Mouse (Mus musculus) brown adipose tissue, adult 24 weeks (tissue): ENCODE results near the gene Selenos. TPM values are rescaled to one million over a fixed set of nuclear protein-coding genes. Genes with fewer than 3 reads are reported as not detected.
"Not testable (repeated sequence)": the region's sequence is repeated elsewhere in the genome, so short reads cannot be mapped to it uniquely, and the experiment has no call there.

ENCODE experiments used
- H3K27ac ChIP-seq: fragments of 200-500 bp; replicated peaks from 2 replicates; pipeline ENCODE4 v1.5.1; 2012; ENCODE audit warnings: low read depth, mild to moderate bottlenecking, low read length
- H3K4me1 ChIP-seq: fragments of 200-500 bp; 2 replicates; pipeline ENCODE4 v1.6.1; 2012; ENCODE audit warnings: low read length, mixed read lengths; ENCODE audit not compliant: control insufficient read depth, insufficient read depth, insufficient read length
- H3K4me3 ChIP-seq: fragments of 200-500 bp; 2 replicates; pipeline ENCODE4 v1.5.1; 2012; ENCODE audit warnings: low read depth, mild to moderate bottlenecking, low read length, moderate library complexity; ENCODE audit not compliant: insufficient read depth
- polyA plus RNA-seq: library from polyadenylated mRNA; stranded (reverse); fragments of >200 nt; gene quantifications from 2 replicates; pipeline ENCODE4 v1.2.4, GENCODE M21; 2012; ENCODE audit not compliant: missing spikeins, insufficient read depth, insufficient read length

Gene Selenos
- 45.9 and 48.0 TPM in 2 replicates for polyA plus RNA-seq

DNA sequence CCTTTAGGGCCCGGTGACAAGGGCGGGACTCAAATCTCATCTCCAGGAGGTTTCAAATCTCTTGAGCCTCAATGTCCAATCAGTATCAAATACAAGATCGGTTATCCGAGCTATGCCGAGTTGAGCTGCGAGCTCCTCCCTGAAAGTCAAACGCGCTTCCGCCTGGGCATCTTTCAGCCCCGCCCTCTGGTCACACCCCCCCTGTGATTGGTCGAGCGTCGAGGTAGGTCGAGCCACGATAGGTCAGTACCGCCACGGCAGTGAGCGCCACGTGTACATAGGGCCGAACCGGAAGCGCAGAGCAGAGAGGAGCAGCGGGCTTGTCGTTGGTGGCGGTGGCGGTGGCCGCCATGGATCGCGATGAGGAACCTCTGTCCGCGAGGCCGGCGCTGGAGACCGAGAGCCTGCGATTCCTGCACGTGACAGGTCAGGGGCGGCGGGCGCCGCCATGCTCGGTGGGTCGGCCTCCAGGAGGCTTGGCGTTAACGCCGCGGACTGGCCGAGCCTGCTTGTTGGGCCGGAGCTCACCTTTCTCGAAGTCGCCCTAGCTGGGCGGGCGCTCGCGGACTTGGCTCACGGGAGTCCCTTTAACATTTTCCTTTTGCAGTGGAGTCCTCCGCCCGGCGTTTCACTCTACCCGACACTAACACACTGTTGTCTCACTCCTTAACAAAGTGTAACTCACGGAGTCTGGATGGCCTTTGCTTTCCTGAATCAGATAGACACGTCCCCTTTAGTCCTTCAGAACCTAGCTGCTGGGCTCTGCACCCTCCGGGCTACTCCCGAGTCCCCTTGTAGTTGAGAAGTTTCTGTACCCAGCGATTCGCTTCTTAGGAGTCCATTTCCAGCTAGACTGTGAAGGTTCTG, at the start of gene Selenos:
Gene Selenos, plus strand, starts transcription at position 286 of the 867 bp plus-strand sequence.
- H3K27ac ChIP-seq, result peak within 1 kb of the TSS; percentile 58; the same call in 1 of the 2 replicates
- peak within 1 kb of the TSS; percentile 94 for H3K4me3 ChIP-seq
- H3K4me1 ChIP-seq, result peaks cover 3% of the 10 kb centered on the region; the same call in 1 of the 2 replicates

DNA sequence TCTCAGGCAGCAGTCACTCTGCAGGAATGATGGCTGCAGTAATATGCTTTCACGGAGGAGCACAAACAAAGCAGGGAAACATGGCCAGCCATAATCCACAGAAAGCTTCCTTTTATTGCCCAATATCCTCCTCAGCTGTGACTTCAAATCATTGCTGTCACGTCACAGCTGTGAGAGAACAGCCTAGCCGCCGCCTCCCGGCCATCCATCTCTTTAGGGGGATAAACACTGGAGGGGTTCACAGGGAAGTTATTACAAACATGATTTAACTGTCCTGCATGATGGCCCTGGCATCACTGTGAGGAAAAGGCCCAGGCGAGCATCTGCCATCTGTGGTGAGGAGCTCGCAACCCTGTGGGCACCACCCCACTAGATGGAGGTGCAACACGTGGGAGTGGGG, 42.6 kb upstream of the Selenos start:
- H3K27ac ChIP-seq, result no peak overlapping the region
- H3K4me1 ChIP-seq, result no peaks in the 10 kb centered on the region
- H3K4me3 ChIP-seq, result no peak overlapping the region

DNA sequence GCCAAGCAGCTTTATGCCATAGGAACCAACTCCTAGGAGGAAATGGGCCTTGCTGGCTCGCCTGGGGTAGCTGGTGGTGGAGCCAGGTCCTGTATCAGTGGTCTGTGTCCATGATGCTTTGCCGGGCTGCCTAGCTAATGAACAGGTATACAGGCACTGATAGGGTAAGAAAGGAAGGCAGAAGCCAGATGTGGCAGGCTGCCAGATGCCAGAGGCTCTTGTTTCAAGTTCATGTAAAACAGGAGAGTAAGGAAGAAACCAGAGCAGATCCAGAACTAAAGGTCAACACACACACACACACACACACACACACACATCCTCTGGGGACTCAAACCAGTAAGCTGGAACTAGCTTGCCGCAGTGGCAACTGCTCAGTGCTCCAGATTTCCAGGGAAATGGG, 41.2 kb upstream of the Selenos start:
- no peak overlapping the region for H3K4me3 ChIP-seq
- H3K4me1 ChIP-seq, result no peaks in the 10 kb centered on the region
- H3K27ac ChIP-seq, result no peak overlapping the region

DNA sequence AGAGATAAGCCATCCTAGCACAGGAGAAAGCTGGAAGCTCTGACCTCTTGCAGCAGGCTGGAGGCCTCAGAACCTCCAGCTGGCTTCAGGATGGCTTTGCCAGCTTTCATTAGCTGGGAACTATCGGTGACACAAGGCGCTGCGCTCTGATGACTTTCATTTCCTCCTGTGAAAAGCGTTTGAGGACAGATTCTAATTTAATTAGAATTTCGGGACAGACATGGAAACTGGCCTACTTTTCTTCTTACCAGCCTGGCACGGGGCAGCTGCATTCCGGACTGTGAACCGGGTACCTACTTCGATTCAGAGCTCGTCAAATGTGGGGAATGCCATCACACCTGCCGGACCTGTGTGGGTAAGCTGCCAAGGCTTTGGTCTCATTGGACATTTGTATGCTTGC, 40.7 kb upstream of the Selenos start:
- Histone ChIP-seq H3K4me3 (no peak overlapping the region), H3K4me1 (no peaks in the 10 kb centered on the region), H3K27ac (no peak overlapping the region)

- H3K4me1 ChIP-seq, result no peaks in the 10 kb centered on the region
- H3K4me3 ChIP-seq, result no peak overlapping the region
- no peak overlapping the region for H3K27ac ChIP-seq
Observed at GRCm38 (mm10) chr7:66040026-66040814, 39.2 kb upstream of the Selenos start.

GRCm38 (mm10) chr7:66043552-66044459, 35.6 kb upstream of the Selenos start, which contains the start of gene Gm45213:
Gene Gm45213, plus strand, starts transcription at chr7:66043602.
- H3K27ac ChIP-seq, result no peak within 1 kb of the TSS
- H3K4me1 ChIP-seq, result peaks cover 11% of the 10 kb centered on the region
- H3K4me3 ChIP-seq, result no peak within 1 kb of the TSS

DNA sequence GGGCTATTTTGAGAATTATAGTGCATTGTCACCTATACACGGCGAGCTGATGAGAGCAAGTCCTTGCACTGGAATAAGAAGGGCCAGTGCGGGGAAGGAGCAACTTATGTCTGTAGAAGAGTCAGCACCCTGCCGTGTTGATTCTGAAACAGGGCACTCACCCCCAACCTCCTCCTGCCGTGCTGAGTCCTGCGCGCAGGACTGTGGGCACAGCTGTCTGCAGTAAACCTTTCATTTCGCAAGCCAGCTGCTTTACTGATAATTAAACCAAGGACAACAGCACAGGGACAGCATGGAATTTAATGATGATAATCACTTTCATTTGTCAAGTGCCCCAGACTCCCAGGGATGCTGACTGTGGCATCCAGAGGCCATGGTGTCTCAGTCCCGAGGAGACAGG, 34.8 kb upstream of the Selenos start:
- Histone ChIP-seq H3K4me1 (peaks cover 11% of the 10 kb centered on the region), H3K4me3 (no peak overlapping the region), H3K27ac (no peak overlapping the region)

DNA sequence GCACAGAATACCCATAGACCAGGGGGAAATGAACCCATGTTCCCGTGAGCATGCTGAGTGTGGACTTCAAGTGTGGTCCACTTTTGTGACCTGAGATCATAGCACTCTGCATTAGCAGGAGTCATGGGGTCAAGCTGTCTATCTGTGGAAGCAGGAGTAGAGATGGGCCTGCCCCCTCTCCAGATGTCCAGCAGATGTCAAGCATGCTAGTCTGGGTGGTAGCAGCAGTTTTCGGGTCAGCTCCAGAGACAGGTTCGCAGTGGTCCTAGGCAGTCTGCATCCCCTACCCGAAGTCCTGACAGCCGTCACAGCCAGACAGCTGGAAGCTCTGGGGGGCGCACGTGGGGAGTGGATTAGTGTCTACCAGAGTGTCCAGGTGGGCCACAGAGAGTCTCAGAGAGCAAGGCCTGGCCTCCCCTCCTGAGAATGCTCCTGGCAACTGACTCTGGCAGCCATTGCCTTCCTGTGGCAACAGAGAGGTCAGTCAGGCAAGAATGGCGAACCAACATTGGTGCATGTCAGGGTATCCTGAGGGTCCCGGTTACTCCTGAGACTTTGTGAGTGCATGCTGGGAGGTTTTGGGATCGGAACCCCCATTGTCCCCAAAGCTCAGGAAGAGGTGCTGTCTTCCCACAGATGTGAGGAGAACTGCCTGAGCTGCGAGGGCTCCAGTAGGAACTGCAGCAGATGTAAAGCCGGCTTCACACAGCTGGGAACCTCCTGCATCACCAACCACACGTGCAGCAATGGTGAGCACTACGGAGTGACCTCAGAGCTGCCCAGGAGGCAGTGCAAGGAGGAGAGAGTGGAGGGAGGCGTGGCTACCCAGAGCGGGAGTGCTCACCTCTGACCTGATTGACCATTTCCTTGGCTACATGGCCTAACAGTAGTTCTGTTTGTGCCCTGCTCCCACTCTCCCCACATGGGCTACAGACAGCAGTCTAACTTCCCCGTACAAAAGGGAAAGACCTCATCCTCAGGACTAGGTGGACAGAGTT, 32.2 kb upstream of the Selenos start:
- Histone ChIP-seq H3K4me3 (no peak overlapping the region), H3K4me1 (peaks cover 11% of the 10 kb centered on the region), H3K27ac (0 out of 2 replicates have a peak overlapping the region, but pooled peaks have one; percentile 10)

DNA sequence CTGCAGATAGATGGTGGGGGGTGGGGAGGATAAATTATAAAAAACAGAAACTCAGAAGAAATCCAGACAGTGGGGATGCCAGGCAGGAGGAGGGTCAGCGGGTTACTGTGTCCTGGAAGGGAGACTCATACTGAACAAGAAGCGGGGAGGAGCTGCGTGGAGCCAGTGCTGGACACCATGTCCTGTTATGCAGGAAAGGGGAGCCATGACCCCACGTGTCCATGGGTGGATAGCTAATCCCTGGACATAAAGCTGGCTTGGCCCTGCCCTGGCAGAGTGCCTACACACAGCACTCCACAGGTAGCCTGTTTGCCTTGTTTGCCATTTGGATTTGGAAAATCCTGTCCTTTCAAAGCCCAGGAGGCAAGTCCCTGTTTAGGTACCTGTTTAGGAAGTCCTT, 31.5 kb upstream of the Selenos start:
- Histone ChIP-seq H3K4me1 (peaks cover 11% of the 10 kb centered on the region), H3K4me3 (no peak overlapping the region), H3K27ac (0 out of 2 replicates have a peak overlapping the region, but pooled peaks have one; percentile 10)

DNA sequence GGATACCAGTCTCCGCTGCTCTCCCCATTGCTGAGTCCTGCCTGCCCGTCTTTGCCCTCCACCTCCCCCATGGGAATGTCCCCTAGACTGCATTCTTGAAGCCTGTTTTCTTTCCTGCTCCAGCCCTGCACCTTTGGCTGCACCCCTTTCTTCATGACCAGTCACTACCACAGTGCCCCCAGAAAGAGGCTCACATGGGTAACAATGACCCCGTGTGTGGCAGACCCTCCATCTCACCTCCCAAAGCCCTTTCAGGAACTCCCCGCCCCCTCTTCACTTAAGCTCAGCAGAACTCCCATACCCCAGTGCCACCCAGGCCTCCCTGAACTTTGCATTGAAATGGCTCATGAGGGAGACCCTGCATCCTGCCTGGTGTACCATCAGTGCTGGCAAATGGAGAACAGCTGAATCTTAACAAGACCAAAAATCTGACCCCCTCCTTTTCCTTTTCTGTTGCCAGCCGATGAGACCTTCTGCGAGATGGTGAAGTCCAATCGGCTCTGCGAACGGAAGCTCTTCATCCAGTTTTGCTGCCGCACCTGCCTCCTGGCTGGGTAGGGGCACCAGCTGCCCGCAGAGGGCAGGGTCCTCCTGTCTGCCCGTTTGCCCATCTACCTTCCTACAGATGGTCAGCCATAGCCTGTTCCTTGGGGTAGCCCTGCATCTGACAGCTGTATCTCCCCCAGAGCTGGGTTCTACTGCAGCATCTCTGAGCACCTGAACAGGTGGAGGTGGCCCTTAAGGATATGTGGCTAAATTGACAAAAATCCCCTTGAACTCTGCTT, 30.8 kb upstream of the Selenos start:
- peaks cover 11% of the 10 kb centered on the region for H3K4me1 ChIP-seq
- 0 out of 2 replicates have a peak overlapping the region, but pooled peaks have one; percentile 10 for H3K27ac ChIP-seq
- no peak overlapping the region for H3K4me3 ChIP-seq

DNA sequence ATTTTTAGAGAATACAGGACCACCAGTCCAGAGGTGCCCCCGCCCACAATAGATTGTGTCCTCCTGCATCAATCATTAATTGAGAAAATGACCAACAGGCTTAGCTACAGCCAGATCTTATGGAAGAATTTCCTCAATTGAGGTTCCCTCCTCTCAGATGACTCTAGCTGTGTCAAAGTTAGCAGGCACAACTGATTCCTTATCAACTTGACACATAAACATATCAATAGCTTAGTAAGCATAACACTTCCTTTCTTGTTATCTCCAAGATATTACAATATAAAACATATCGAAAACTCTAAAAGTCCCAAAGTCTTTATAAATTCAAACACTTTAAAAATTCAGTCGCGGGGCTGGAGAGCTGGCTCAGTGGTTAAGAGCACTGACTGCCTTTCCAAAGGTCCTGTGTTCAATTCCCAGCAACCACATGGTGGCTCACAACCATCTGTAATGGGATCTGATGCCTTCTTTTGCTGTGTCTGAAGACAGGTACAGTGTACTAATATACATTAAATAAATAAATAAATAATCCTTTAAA, 25.4 kb upstream of the Selenos start:
- H3K27ac ChIP-seq, result no peak overlapping the region
- no peaks in the 10 kb centered on the region for H3K4me1 ChIP-seq
- H3K4me3 ChIP-seq, result no peak overlapping the region

DNA sequence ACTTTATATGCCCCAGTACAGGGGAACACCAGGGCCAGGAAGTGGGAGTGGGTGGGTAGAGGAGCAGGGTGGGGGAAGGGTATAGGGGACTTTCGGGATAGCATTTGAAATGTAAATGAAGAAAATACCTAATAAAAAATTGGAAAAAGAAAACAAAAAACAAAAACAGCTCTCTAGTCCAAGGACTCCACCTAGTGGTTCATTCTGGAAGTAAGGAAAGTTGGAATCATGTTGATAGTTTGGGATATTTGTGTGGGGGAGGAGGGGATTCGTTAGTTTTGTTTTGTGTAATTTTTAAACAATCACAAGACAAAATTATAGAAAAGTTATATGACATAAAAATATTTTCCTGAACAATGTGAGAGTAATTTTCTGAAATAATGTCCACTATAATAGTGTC, 24.1 kb upstream of the Selenos start:
- not testable (repeated sequence) for H3K4me3 ChIP-seq, H3K4me1 ChIP-seq, H3K27ac ChIP-seq

DNA sequence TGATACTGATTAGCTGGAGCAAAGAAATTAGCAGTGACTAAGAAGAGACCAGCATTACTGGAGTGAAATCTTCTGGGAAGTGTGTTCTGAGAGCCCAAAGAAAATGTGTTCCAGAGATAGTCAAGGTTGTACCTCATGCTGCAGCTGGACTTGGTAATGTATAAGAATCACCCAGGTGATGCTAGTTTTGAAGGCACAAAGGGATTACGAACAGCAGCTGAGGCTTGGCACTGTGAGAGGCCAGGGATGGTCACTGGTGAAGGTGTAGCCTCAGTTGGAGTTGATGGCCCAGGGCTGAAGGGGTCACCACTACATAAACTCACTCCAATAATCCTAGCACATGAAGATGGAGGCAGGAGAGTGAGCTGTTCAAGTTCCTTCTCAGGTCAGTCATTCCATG, 20.7 kb upstream of the Selenos start, which contains the start of gene Snrpa1:
Gene Snrpa1, plus strand, starts transcription at position 301 of the 400 bp plus-strand sequence.
- Histone ChIP-seq H3K4me3 (peak within 1 kb of the TSS; percentile 79), H3K4me1 (peaks cover 6% of the 10 kb centered on the region; the same call in 1 of the 2 replicates), H3K27ac (no peak within 1 kb of the TSS)
